Mouse (Mus musculus): ENCODE data around the gene Fth1.

Fth1 gene

GRCm38 (mm10) chr19:10022414-10023303, 42.3 kb downstream of the Fth1 start:
- DNase-seq (ENCODE audit: low read depth, low spot score): no peak

- no peak for DNase-seq (ENCODE audit: low read depth, low spot score)
These were observed 42.9 kb downstream of the Fth1 start for GRCm38 (mm10) chr19:10023304-10023758.

- DNase-seq (ENCODE audit: low read depth, low spot score): no peak
These were observed 44.9 kb downstream of the Fth1 start for GRCm38 (mm10) chr19:10025169-10025875.

- no peak for DNase-seq (ENCODE audit: low read depth, low spot score)
These were observed 49.3 kb downstream of the Fth1 start for GRCm38 (mm10) chr19:10029746-10030145.

- peak; percentile 63 for DNase-seq (ENCODE audit: low read depth, low spot score)
These were observed 53.0 kb downstream of the Fth1 start for GRCm38 (mm10) chr19:10033211-10033973.

- DNase-seq (ENCODE audit: low read depth, low spot score): no peak
These were observed 54.0 kb downstream of the Fth1 start for GRCm38 (mm10) chr19:10034356-10034755.

All from forelimb bud, embryonic 11.5 days (tissue).